Mouse (Mus musculus): ENCODE data around the gene Sh3bgr.

Sh3bgr gene

GRCm38 (mm10) chr16:96199913-96200701 lies at the start of gene Sh3bgr:
Gene Sh3bgr (plus strand): TSS chr16:96200450.
- in situ Hi-C loops (cut with MboI, MseI) = no loop called here

GRCm38 (mm10) chr16:96150995-96151394 lies 49.3 kb upstream of the Sh3bgr start:
- in situ Hi-C loops (cut with MboI, MseI) = no loop called here

- in situ Hi-C loops (cut with MboI, MseI) = no loop called here
Observed at GRCm38 (mm10) chr16:96151551-96151950, 48.7 kb upstream of the Sh3bgr start.

- in situ Hi-C loops (cut with MboI, MseI) = no loop called here
Observed at GRCm38 (mm10) chr16:96154476-96154875, 45.8 kb upstream of the Sh3bgr start.

- in situ Hi-C loops (cut with MboI, MseI) = no loop called here
Observed at GRCm38 (mm10) chr16:96156019-96156418, 44.2 kb upstream of the Sh3bgr start.

GRCm38 (mm10) chr16:96157171-96157570 lies 43.1 kb upstream of the Sh3bgr start:
- in situ Hi-C loops (cut with MboI, MseI) = no loop called here

- in situ Hi-C loops (cut with MboI, MseI) = no loop called here
Observed at GRCm38 (mm10) chr16:96158511-96159080, 41.7 kb upstream of the Sh3bgr start.

- in situ Hi-C loops (cut with MboI, MseI) = no loop called here
Observed at GRCm38 (mm10) chr16:96159091-96159731, 41.0 kb upstream of the Sh3bgr start.

- in situ Hi-C loops (cut with MboI, MseI) = no loop called here
Observed at GRCm38 (mm10) chr16:96159794-96160346, 40.4 kb upstream of the Sh3bgr start.

GRCm38 (mm10) chr16:96160927-96161326 lies 39.3 kb upstream of the Sh3bgr start:
- in situ Hi-C loops (cut with MboI, MseI) = no loop called here

GRCm38 (mm10) chr16:96161336-96161735 lies 38.9 kb upstream of the Sh3bgr start:
- in situ Hi-C loops (cut with MboI, MseI) = no loop called here

- in situ Hi-C loops (cut with MboI, MseI) = no loop called here
Observed at GRCm38 (mm10) chr16:96165723-96166264, 34.5 kb upstream of the Sh3bgr start.

GRCm38 (mm10) chr16:96168837-96169236 lies 31.4 kb upstream of the Sh3bgr start:
- in situ Hi-C loops (cut with MboI, MseI) = no loop called here

- in situ Hi-C loops (cut with MboI, MseI) = no loop called here
Observed at GRCm38 (mm10) chr16:96173648-96174047, 26.6 kb upstream of the Sh3bgr start.

- in situ Hi-C loops (cut with MboI, MseI) = no loop called here
Observed at GRCm38 (mm10) chr16:96175399-96175798, 24.9 kb upstream of the Sh3bgr start.

- in situ Hi-C loops (cut with MboI, MseI) = no loop called here
Observed at GRCm38 (mm10) chr16:96179156-96179555, 21.1 kb upstream of the Sh3bgr start.

- in situ Hi-C loops (cut with MboI, MseI) = no loop called here
Observed at GRCm38 (mm10) chr16:96187619-96188018, 12.6 kb upstream of the Sh3bgr start.

- in situ Hi-C loops (cut with MboI, MseI) = no loop called here
Observed at GRCm38 (mm10) chr16:96191531-96192506, 8.4 kb upstream of the Sh3bgr start, which contains the start of gene Lca5l. Gene Lca5l (minus strand): TSS chr16:96192271.

- in situ Hi-C loops (cut with MboI, MseI) = no loop called here
Observed at GRCm38 (mm10) chr16:96200702-96201028, 415 bp downstream of the Sh3bgr start.

- in situ Hi-C loops (cut with MboI, MseI) = no loop called here
Observed at GRCm38 (mm10) chr16:96201485-96202232, 1.4 kb downstream of the Sh3bgr start.
